Mouse (Mus musculus) small intestine, adult 2 months (tissue): ENCODE measurements around the gene Psmc1.

Source experiments
- CTCF ChIP-seq: fragments of 200-500 bp; IDR thresholded peaks from 2 replicates; pipeline ENCODE4 v1.5.1; 2012; ENCODE audit warnings: low read depth, mild to moderate bottlenecking, control low read depth, inconsistent platforms, low read length, moderate library complexity, mixed read lengths; ENCODE audit not compliant: insufficient replicate concordance, insufficient read length; ENCODE audit errors: extremely low read depth
- POLR2A ChIP-seq: fragments of 200-500 bp; IDR thresholded peaks from 2 replicates; pipeline ENCODE4 v1.6.1; 2012; ENCODE audit warnings: low read depth, mild to moderate bottlenecking, control low read depth, inconsistent platforms, low read length, moderate library complexity

- no peak for TF ChIP-seq CTCF
- no peak for TF ChIP-seq POLR2A
Measured at GRCm38 (mm10) chr12:100061826-100062225, 48.1 kb upstream of the Psmc1 start.
